Mouse (Mus musculus) CH12.LX (cell line): ENCODE results near the gene Gm572. TPM values are rescaled to one million over a fixed set of nuclear protein-coding genes. Genes with fewer than 3 reads are reported as not detected.

Source experiments
- DNase-seq: peaks from one replicate; pipeline ENCODE4 v3.0.0-alpha.2; 2013; ENCODE audit errors: extremely low read depth
- H3K27ac ChIP-seq: 2 replicates; pipeline ENCODE4 v1.5.1; 2012; ENCODE audit warnings: low read depth, mild to moderate bottlenecking, control low read depth, moderate library complexity; ENCODE audit not compliant: insufficient read depth
- H3K27me3 ChIP-seq: replicated peaks from 2 replicates; pipeline ENCODE3; 2012; ENCODE audit warnings: inconsistent platforms
- H3K36me3 ChIP-seq, 2 experiments: replicated peaks in 1 of 2; 2 replicates each; pipeline versions ENCODE3 to v1.6.1; 2012; ENCODE audit warnings: inconsistent platforms in 1 of 2, low read length in 1 of 2, mild to moderate bottlenecking in 1 of 2, mixed read lengths in 1 of 2, moderate library complexity in 1 of 2; ENCODE audit not compliant: control insufficient read depth in 1 of 2, insufficient read depth in 1 of 2
- H3K4me1 ChIP-seq, 2 experiments: 2 replicates each; pipeline ENCODE4 v1.6.1; 2012; ENCODE audit warnings: inconsistent platforms in 1 of 2, moderate library complexity in 1 of 2; ENCODE audit not compliant: insufficient read depth in 2 of 2, control insufficient read depth in 1 of 2
- H3K4me2 ChIP-seq: 2 replicates; pipeline ENCODE4 v1.6.1; 2012; ENCODE audit warnings: low read depth, mild to moderate bottlenecking, control low read depth; ENCODE audit not compliant: poor library complexity, insufficient read depth, severe bottlenecking
- H3K4me3 ChIP-seq, 3 experiments: fragments of 150-350 bp in 1 of 3; sonication (generic) in 1 of 3; replicated peaks in 1 of 3; 2 replicates each; pipeline versions ENCODE3 to v1.5.1; 2011 to 2012; ENCODE audit warnings: low read depth in 2 of 3, low read length in 2 of 3, mild to moderate bottlenecking in 2 of 3, moderate library complexity in 2 of 3, control low read depth in 1 of 3, improper control_type of control experiment in 1 of 3, inconsistent platforms in 1 of 3, mixed read lengths in 1 of 3; ENCODE audit not compliant: poor library complexity in 1 of 3
- H3K79me2 ChIP-seq: replicated peaks from 2 replicates; pipeline ENCODE4 v1.6.1; 2012; ENCODE audit warnings: mild to moderate bottlenecking, moderate library complexity; ENCODE audit not compliant: control insufficient read depth, poor library complexity, insufficient read depth, severe bottlenecking; ENCODE audit errors: extremely low read depth
- H3K9ac ChIP-seq: 2 replicates; pipeline ENCODE4 v1.6.1; 2012; ENCODE audit warnings: low read depth, mild to moderate bottlenecking, control low read depth, moderate library complexity; ENCODE audit not compliant: insufficient read depth
- H3K9me3 ChIP-seq: replicated peaks from 2 replicates; pipeline ENCODE3; 2012; ENCODE audit warnings: low read length, inconsistent platforms, mixed read lengths
- CHD1 ChIP-seq: IDR thresholded peaks from 2 replicates; pipeline ENCODE4 v1.6.1; 2012; ENCODE audit warnings: low read depth, low read length, improper control_type of control experiment, inconsistent platforms
- CHD2 ChIP-seq: IDR thresholded peaks from 2 replicates; pipeline ENCODE4 v1.6.1; 2011; ENCODE audit warnings: low read length, improper control_type of control experiment
- ETS1 ChIP-seq: conservative IDR thresholded peaks from 2 replicates; pipeline ENCODE4 v1.6.1; 2012; ENCODE audit warnings: low read depth, mild to moderate bottlenecking, inconsistent platforms, low read length, improper control_type of control experiment, moderate library complexity
- HCFC1 ChIP-seq: IDR thresholded peaks from 2 replicates; pipeline ENCODE4 v1.6.1; 2012; ENCODE audit warnings: low read depth, mild to moderate bottlenecking, inconsistent platforms, low read length, improper control_type of control experiment
- JUN ChIP-seq: IDR thresholded peaks from 2 replicates; pipeline ENCODE4 v1.6.1; 2011; ENCODE audit warnings: low read depth, mild to moderate bottlenecking, low read length, improper control_type of control experiment, moderate library complexity; ENCODE audit not compliant: insufficient read depth
- JUND ChIP-seq: conservative IDR thresholded peaks from 2 replicates; pipeline ENCODE4 v1.6.1; 2011; ENCODE audit warnings: low read depth, low read length, improper control_type of control experiment
- KAT2A ChIP-seq: IDR thresholded peaks from 2 replicates; pipeline ENCODE4 v1.6.1; 2012; ENCODE audit warnings: low read length, improper control_type of control experiment, inconsistent platforms; ENCODE audit not compliant: insufficient replicate concordance
- MAFK ChIP-seq: IDR thresholded peaks from 2 replicates; pipeline ENCODE4 v1.6.1; 2011; ENCODE audit warnings: low read length, improper control_type of control experiment; ENCODE audit not compliant: insufficient replicate concordance
- MAX ChIP-seq: IDR thresholded peaks from 2 replicates; pipeline ENCODE4 v1.6.1; 2011; ENCODE audit warnings: low read length, improper control_type of control experiment
- MEF2A ChIP-seq: IDR thresholded peaks from 2 replicates; pipeline ENCODE4 v1.6.1; 2014; ENCODE audit warnings: low read depth, mild to moderate bottlenecking, inconsistent platforms, low read length, improper control_type of control experiment, borderline replicate concordance
- NRF1 ChIP-seq: IDR thresholded peaks from 2 replicates; pipeline ENCODE4 v1.6.1; 2014; ENCODE audit warnings: low read depth, mild to moderate bottlenecking, inconsistent platforms, low read length, improper control_type of control experiment, moderate library complexity
- PAX5 ChIP-seq: IDR thresholded peaks from 2 replicates; pipeline ENCODE4 v1.6.1; 2012; ENCODE audit warnings: low read length, inconsistent platforms, mixed read lengths
- POLR2A ChIP-seq: IDR thresholded peaks from 2 replicates; pipeline ENCODE4 v1.6.1; 2011; ENCODE audit warnings: low read depth, mild to moderate bottlenecking, improper control_type of control experiment, low read length
- POLR2AphosphoS2 ChIP-seq: IDR thresholded peaks from 2 replicates; pipeline ENCODE4 v1.6.1; 2011; ENCODE audit warnings: low read depth, low read length, improper control_type of control experiment
- RCOR1 ChIP-seq: conservative IDR thresholded peaks from 2 replicates; pipeline ENCODE4 v1.6.1; 2012; ENCODE audit warnings: low read depth, mild to moderate bottlenecking, inconsistent platforms, low read length, improper control_type of control experiment
- SIN3A ChIP-seq: IDR thresholded peaks from 2 replicates; pipeline ENCODE4 v1.6.1; 2012; ENCODE audit warnings: low read length, improper control_type of control experiment, inconsistent platforms
- SMC3 ChIP-seq: IDR thresholded peaks from 2 replicates; pipeline ENCODE4 v1.6.1; 2011; ENCODE audit warnings: low read depth, low read length, improper control_type of control experiment
- TCF12 ChIP-seq: IDR thresholded peaks from 2 replicates; pipeline ENCODE4 v1.6.1; 2014; ENCODE audit warnings: low read depth, mild to moderate bottlenecking, inconsistent platforms, low read length, improper control_type of control experiment
- UBTF ChIP-seq: IDR thresholded peaks from 2 replicates; pipeline ENCODE4 v1.6.1; 2012; ENCODE audit warnings: low read depth, mild to moderate bottlenecking, inconsistent platforms, low read length, improper control_type of control experiment, moderate library complexity
- USF1 ChIP-seq: IDR thresholded peaks from 2 replicates; pipeline ENCODE4 v1.6.1; 2014; ENCODE audit warnings: low read depth, mild to moderate bottlenecking, inconsistent platforms, low read length, improper control_type of control experiment
- ZMIZ1 ChIP-seq: IDR thresholded peaks from 2 replicates; pipeline ENCODE4 v1.6.1; 2012; ENCODE audit warnings: low read depth, mild to moderate bottlenecking, inconsistent platforms, low read length, improper control_type of control experiment
- dilution Hi-C: fragments of 300-500 bp; cut with MboI; formaldehyde crosslinking; loops from 2 replicates; pipeline ENCODE4 v1.14.3; 2020; ENCODE audit warnings: low sequenced_read_pairs; ENCODE audit not compliant: extremely low pct_unique_long_range_greater_than_20kb, extremely low pct_ligation_motif_present
- in situ Hi-C: fragments of 300-500 bp; cut with MboI; formaldehyde crosslinking; loops from 3 replicates; pipeline ENCODE4 v1.14.3; 2019; ENCODE audit warnings: low sequenced_read_pairs, low pct_ligation_motif_present, low pct_unique_long_range_greater_than_20kb, mixed read lengths
- polyA plus RNA-seq: library from polyadenylated mRNA; unstranded; fragments of >175 nt; gene quantifications from 2 replicates; pipeline ENCODE4 v1.2.1, GENCODE M21; 2012; ENCODE audit warnings: low read depth; ENCODE audit not compliant: insufficient read length
- total RNA-seq, 2 experiments: library from RNA; depleted of rRNA; stranded (reverse); fragments of 300-350 nt in 1 of 2; fragments of >200 nt in 1 of 2; gene quantifications; 2 replicates each; pipeline ENCODE4 v1.2.3; 2012 to 2014

Gm572 gene
- total and polyA plus RNA-seq, 3 experiments, result not detected

- no peak for TF ChIP-seq CHD1
Observed at GRCm38 (mm10) chr4:148607758-148608157, 35.4 kb upstream of the Gm572 start (continued).

GRCm38 (mm10) chr4:148609805-148610204, 33.3 kb upstream of the Gm572 start:
- in situ Hi-C loops, result loop anchor here (25.0 kb wide), 1 partner anchor 448 kb away; the partner anchor contains the start of genes Fbxo2, Fbxo44 and Fbxo6
- H3K4me1 ChIP-seq, result peaks cover 0 to 5% of the 10 kb centered on the region in 2 experiments; a peak in 1 of 4 replicates
- H3K36me3 ChIP-seq, result peaks cover 18 to 48% of the 10 kb centered on the region in 2 experiments
- no peak overlapping the region for H3K4me3 ChIP-seq
- H3K27me3 ChIP-seq, result no peaks in the 10 kb centered on the region
- H3K9me3 ChIP-seq, result no peaks in the 10 kb centered on the region
- DNase-seq, result no peak
- dilution Hi-C loops, result no loop called here
- H3K9ac ChIP-seq, result no peak overlapping the region
- H3K27ac ChIP-seq, result no peak overlapping the region
- TF ChIP-seq MAX, result no peak
- TF ChIP-seq POLR2A, result peak; percentile 11; the same call in 1 of the 2 replicates
- TF ChIP-seq, all 38 proteins: peak for 1
- Histone ChIP-seq H3K79me2 (no peaks in the 10 kb centered on the region), H3K4me2 (no peak overlapping the region)

DNA sequence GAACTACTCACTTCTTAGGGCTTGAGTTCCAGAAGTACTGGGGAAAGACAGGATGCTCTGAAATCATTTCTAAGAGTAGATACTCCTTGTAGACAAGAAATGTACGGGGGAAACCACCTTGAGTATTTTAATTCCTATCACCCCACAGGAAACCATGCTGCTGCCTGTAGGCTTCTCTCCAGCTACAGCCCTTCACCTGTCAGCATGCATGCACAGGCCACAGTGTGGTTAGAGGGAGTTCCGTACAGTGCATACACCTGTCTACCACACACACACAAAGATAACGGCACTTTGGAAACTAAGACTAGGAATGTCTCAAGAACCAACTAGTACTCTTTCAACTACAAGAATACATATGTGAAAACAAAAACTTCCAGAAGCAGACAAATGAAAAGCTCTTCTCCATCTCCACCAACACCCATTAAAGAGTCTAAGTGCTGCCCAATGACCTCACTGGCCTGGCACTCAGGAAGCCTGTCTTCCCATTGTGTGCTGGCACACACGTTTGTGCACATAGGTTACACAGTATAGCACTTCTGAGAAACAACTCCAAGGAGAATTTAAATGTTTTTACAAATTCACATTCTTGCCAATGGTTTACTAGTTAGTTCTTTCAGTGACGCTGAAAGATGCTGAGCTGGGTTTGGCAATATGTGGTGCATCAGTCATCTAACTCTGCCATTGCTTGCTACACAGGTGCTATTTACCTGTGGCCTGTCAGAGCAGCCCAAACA, 32.3 kb upstream of the Gm572 start:
- no peak overlapping the region for H3K9ac ChIP-seq
- no peaks in the 10 kb centered on the region for H3K9me3 ChIP-seq
- peaks cover 0 to 3% of the 10 kb centered on the region in 2 experiments; a peak in 1 of 4 replicates for H3K4me1 ChIP-seq
- no peak for DNase-seq
- H3K36me3 ChIP-seq, result peaks cover 26 to 58% of the 10 kb centered on the region in 2 experiments
- dilution Hi-C loops (no loop called here), in situ Hi-C loops (loop anchor here (25.0 kb wide), 1 partner anchor 448 kb away; the partner anchor contains the start of genes Fbxo2, Fbxo44 and Fbxo6)
- no peaks in the 10 kb centered on the region for H3K79me2 ChIP-seq
- no peaks in the 10 kb centered on the region for H3K27me3 ChIP-seq
- H3K4me2 ChIP-seq, result no peak overlapping the region
- no peak overlapping the region for H3K4me3 ChIP-seq
- TF ChIP-seq CHD1 (no peak), NRF1 (no peak), MAFK (no peak), TCF12 (no peak), CHD2 (0 out of 2 replicates have a peak, but pooled peaks have one; percentile 21), PAX5 (no peak), RCOR1 (no peak), SMC3 (no peak), USF1 (no peak), KAT2A (no peak), SIN3A (no peak), HCFC1 (no peak), MEF2A (no peak), POLR2AphosphoS2 (peak; percentile 90; the same call in 1 of the 2 replicates), UBTF (no peak), ETS1 (no peak), JUN (no peak), ZMIZ1 (0 out of 2 replicates have a peak, but pooled peaks have one; percentile 8), POLR2A (peak; percentile 5; the same call in 1 of the 2 replicates), JUND (no peak)
- no peak overlapping the region for H3K27ac ChIP-seq
